Mouse (Mus musculus) right cerebral cortex, postnatal 14 days (tissue): ENCODE data around the gene Gm13889.

ENCODE experiments used
- DNase-seq: peaks from one replicate; pipeline ENCODE4 v3.0.0; 2022

Gene Gm13889

DNA sequence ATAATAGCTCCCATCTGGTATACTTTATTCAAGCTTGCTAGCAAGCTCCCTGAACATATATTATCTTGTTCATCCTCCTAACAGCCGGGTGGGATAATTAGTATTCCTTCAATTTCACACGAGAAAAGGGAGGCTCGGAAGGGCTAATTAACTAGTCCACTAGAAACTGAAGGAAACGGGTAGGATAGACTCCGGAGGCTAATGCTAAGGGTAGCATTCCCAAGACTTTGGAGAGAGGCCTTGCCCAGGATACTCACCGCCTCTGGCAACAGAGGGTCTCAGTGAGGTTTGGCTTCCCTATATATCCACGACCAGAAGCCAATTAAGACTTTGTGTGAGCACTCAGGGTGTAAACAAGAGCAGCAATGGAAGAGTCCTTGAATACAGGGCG, 779 bp upstream of the Gm13889 start:
- no peak for DNase-seq

DNA sequence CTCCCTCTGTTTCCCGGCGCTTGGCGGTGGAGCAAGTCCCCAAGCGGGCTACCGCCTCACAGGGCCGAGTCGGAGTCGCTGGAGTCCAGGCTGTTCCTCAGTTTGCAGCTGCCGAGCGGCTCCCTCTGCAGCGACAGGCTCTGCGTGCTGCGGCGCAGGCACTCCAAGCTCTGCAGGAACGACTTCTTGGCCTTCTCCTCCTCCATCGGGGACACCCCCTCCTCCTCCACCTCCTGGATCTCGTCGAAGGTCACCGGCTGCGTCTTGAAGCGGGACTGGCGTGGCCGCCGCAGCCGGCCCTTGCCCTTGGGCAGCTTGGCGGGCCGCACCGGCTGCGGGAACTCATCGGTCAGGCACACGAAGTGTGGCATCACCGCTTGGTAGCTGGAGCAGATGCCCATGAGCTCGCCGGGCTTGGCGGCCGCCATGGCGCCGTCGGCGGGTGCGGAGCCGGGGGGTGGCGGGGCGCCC, 635 bp downstream of the Gm13889 start:
- peak; percentile 52 for DNase-seq

DNA sequence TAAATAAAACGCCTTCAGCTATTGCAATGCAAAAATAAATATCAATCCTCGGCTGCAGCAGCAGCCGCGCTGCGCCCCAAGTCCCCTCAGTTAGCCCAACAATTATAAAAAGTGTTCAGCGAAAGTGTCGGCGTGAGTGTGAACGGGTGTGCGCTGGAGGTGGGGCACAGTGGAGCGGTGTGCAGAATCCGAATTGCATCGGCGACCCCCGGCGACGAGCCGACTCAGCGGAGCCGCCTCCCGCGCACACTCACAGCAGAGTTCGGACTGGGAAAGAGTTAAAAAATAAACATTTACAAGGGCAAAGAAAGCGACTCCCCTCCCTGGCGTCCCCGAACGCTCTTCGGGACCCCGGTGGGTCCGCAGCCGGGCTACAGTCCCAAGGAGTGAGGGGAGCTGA, 1.1 kb downstream of the Gm13889 start:
- DNase-seq, result peak; percentile 37

DNA sequence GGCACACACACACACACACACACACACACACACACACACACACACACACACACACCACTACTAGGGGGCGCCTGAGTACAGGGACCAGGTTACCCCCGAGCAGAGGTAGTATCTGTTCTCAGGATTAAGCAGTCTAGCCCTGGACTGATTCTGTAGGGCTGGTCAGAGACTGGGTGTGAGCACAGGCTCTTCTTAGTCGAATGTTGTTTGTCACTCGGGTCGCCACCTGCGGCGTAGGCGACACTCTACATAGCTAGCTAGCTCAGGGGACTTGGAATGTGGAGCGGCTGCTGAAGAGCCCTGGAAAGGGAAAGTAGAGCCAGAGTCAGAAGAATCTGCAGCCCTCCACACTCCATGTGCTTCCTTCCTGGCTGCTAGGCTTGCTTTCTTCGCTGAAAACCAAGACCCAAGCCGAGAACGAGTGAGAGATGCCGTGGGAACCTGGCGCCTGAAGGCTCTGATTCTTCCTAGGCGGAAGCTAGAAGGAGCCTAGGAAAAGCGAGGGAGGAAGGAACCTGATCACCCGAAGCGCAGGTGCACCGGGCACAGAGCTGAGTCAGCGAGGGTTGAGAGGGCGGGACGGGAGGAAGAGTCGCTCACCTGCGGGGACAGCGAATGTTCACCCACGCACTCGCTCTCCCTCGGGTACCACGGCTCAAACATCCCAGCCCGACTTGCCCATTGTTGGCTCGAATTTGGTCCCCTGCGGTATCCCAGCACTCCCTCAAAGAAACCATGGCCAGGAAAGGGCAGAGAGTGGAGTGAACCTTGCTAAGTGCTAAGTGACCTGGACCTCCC, 2.0 kb downstream of the Gm13889 start:
- DNase-seq, result peak; percentile 34

DNA sequence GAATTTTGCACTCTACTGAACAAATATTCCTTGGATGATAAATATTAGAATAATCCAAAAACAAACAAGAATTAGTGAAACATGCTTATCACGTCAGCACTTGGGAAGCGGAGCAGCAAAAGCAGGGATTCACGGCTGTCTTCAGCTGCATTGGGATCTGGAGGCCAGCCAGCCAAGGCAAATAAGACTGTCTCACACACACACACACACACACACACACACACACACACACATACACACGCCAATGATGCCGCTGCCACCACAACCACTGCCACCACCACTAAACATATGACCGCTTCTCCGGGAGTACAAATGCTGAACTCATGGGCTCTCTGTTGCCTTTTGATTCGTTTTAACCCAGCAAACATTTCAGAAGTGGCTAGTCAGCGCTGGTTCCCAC, 3.3 kb downstream of the Gm13889 start:
- DNase-seq, result peak; percentile 62

DNA sequence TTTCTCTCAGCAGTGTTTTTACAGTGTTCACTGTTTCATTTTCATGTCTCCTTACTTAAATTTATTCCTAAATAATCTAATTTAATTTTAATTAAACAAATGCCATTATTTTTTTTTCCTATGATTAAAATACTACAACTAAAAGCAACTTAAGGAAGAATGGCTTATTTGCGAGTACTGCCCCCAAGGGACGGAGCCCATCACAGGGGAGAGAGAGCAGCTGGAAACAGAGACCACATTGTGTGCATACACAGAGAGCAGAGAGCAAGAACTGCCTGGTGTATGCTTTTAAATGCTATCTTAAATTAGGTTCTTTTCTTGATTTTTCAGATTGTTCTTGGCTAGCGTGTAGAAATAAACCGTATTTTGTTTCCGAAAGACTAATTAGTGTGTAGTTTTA, 10.0 kb downstream of the Gm13889 start:
- DNase-seq, result no peak

DNA sequence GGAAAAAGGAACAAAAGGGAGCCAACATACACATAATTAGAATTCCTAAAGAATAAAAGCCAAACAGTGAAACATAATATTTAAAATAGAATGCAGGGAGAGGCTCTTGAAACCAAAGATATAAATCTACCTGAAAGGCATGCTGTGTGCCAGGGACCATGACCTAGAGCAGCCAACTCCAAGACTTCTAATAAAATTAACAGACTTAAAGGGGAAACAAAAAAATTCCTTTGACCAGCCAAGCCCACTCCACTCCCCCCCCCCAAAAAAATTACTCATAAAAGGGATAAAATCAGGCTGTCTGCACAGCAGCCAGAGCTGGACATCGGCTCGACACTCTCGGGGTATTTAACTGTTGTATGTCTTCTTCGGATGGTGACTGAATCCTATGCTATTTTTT, 12.1 kb downstream of the Gm13889 start:
- no peak for DNase-seq

DNA sequence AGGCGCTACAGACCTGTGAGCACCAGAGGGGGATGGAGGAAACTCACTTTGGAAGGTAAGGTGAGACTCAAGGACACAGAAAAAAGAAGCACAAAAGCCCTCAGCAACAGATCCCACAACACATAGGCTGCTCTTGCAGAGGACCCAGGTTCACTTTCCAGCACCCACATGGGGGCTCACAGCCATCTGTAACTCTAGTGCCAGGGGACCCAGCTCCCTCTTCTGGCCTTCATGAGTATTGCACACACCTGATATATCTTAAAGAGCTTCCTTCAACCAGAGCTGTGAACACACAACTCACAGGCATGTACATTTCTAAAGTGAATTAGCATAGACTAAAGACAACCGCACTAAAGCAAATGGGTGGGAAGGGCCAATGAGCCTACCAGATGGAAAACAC, 12.9 kb downstream of the Gm13889 start:
- no peak for DNase-seq

DNA sequence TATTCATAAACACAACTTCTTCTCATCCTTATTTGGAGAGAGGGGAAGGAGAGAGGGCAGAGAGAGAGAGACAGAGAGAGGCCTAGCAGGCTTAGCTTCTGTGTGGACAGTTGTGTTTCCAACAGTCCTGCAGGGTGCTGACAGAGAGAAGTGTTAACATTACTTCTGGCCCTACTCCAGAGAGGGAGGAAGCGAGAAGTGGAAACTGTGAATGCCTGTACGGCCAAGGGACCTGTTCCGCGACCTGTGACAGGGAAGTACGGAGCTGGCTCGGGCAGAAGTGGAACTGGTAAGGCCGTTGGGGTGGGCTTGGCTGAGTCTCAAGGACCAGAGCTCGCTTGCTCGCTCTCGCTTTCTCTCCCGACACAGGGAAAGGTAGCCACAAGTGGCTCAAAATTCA, 15.3 kb downstream of the Gm13889 start:
- DNase-seq, result peak; percentile 15

DNA sequence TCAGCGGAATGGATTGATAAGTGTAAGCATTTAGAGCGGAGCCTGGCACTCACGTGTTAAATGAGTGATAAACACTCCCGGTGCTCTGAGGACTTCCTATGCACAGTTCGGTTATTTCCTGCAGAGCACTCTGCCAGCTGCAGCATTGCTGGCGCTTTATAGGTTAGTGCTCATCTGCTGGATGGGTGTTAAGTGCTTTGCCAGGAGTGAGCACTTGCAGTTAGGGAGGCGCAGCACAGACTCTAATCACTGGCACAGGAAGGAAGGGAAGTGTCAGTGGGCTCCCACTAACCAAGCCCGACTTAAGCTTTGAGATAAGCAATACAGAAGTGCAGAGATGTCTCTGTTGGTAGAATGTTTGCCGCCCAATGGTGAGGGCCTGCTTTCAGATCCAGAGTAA, 18.5 kb downstream of the Gm13889 start:
- no peak for DNase-seq

DNA sequence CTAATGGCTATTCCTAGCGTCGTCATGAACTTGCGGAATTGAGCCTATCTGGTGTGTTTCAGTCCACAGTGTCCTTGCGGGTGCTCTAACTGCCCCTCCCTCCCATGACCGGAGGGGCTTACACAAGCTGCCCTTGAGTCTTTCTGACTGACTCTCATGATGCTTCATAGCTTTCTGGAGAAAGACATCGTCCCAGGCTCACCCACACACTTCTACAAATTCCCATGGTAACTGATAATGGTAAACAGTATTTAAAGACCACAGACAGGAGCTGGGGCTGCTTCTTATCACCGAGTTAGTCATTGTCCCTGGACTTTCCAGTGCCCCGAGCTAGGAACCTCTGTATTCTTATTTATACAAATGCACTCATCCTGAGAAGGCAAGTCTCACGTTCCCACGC, 28.1 kb downstream of the Gm13889 start:
- DNase-seq, result no peak

DNA sequence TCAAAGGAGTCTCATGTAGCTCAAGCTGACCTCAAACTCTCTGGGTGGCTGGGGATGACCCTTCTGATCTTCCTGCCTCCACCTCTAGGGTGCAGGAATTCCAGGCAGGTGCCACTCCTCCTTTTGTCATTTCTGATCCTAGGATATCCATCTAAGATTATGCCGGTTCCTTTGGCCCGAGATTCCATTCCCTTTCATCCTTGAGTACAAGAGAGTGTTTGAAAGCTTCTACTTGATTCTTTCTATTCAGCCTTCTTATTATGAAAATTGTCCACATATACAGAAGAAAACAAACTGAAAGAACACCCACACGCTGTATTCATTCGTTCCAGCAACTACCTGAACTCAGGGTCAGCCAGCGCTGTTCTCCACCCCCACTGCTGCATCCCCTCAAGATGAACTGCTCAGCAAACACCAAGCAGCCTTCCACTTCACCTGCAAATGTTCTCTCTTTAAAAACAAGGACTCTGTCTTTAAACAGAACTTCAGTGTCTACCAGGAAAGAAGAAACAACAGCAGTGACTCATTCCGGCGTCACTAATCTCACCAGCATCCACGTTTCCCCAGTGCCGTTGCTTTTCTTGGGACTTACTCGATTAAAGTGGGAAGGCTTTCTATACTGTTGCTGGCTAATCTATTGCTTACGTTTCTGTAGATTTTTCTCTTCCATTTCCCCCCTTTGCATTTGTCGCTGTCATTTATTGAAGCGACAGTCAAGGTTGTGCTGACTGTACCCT, 29.1 kb downstream of the Gm13889 start:
- DNase-seq, result no peak

DNA sequence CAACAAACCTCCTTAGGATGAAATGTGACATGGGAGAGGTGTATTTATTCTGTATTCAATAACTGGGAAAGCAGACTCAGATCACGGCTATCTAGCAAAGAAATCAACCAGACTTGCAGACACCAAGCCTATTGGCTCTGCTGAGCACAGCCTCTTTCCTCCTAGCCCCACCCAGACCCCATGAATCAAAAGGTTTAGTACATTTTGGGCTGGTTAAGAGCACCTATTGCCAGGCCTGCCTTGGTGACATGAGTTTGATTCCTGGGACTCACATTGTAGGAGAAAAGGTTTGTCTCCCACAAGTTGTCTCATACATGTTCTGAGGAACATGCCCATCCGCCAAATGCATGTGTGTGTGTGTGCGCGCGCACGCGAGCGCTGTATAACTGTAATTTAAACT, 30.9 kb downstream of the Gm13889 start:
- DNase-seq, result no peak

DNA sequence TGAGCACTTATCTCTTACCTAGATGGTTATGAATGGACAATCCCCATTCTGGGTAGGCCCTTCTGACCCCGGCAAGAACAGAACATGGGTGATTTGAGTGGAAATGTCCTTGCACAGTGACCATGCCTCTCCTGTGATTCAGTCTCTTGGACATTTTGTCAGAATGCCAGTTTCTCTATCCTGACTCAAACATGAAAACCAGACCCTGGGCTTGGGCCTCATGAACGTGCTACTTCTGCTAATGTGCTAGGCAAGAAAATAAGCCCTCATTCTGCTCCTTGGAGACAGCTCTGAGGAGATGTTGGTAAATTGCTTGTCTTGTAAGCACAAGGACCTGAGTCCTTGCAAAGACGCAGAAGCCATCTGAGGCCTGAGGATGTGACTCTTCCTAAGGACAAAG, 37.9 kb downstream of the Gm13889 start:
- DNase-seq, result no peak

DNA sequence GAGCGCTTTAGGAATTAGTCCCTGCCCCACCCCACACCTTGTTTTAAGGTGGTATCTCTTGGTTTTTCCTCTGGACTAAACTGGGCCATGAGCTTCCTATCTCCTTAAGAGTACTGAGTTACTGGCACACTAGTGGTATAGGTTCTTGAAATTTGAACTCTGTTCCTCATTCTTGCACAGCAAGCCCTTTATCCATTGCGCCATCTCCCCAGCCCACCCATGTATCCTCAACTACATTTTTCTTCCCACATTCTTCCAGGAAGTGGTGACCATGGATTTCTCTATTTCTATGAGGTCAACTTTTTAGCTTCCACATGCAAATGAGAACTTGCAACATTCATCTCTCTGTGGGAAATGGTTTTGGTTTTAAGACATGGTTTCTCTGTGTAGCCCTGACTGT, 43.4 kb downstream of the Gm13889 start:
- DNase-seq, result no peak

DNA sequence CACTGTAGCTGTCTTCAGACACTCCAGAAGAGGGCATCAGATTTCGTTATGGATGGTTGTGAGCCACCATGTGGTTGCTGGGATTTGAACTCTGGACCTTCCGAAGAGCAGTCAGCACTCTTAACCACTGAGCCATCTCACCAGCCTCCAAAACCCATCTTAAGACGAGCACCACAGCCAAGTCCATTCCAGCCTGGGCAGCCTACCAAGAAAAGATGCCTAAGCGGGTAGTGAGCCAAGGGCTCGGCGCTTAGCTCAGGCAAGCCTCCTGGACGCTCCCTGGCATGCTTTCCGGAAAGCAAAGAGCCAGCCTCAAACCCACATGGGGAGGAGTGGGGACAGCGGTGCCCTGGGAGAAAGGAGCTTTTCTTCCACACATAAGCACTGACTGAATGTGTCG, 45.1 kb downstream of the Gm13889 start:
- no peak for DNase-seq

DNA sequence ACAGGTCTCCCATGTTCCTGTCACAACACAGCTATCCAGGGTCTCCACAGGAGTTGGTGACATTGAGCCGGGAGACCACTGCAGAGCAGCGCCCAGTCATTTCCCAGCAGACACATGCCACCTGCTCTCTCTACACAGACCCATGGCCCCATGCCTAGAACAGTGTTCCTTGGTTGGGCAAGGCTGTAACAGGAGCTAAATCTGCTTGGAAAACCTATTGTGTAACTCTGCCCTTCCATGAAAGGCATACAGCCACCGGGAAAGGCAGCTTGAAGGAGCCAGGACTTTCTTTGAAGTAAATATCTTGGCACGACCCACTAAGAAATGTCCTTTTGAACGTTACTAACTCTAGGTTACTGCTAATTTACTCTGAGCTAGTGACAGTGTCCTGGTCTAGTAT, 47.3 kb downstream of the Gm13889 start:
- no peak for DNase-seq

DNA sequence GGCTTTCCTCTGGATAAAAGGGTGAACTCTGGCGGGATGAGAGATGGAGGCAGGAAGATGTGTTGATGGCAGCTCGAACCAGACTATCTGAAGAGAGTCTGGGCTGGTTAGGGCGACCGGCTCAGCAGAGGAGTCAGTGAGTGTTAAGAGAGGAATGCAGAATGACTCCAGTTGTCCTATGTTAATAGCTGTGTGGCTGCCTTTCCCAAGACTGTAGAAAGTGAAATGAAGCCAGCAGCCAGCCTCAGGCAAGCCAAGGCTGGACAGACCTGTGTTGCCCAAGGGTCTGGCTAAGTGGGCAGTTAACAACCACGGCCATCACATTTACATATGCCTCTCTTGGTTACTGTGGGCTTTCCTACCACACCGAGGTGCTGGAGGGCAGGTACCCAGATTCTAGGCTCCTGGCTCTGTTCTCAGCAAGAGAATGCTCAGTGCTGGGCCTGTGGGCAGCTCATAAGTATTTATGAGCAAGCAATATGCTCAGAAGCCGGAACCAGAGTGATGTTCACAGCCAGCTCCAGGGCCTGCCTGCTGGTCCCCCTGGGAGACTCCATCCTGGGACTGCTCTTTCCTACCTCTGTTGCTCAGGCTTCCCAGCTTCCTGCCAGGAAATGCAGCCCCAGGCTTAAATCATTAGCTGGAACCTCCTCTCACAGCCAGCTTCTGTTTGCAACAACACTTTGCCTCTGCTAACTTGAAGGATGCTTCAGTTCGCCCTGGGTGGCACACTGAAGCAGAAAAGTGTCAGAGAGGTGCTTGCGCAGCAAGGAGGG, 49.3 kb downstream of the Gm13889 start:
- no peak for DNase-seq

DNA sequence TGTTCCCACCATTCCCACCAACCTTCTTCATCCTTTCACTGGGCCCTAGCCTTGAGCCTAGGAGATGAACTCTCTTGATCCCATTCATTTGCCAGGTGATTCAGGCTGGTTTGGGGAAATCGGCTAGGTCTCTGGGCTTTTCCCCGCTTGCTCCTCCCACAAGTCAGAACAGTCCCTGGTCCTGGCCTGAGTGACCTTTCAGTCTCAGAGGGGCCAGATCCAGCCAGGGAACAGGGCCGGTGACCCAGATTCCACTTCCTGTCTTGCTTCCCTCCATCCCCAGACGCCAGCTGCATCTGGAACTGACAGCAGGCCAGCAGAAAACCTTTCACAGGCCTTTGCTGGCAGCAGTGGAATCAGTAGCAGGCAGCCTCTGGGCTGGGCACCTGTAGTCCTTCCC, 50.7 kb downstream of the Gm13889 start:
- DNase-seq, result no peak
